Mouse (Mus musculus) small intestine, adult 2 months (tissue): ENCODE results near the gene Ear1. TPM values are rescaled to one million over a fixed set of nuclear protein-coding genes. Genes with fewer than 3 reads are reported as not detected.
"Not testable (repeated sequence)": the region's sequence is repeated elsewhere in the genome, so short reads cannot be mapped to it uniquely, and the experiment has no call there.

Experiments
- H3K27ac ChIP-seq: fragments of 200-500 bp; 2 replicates; pipeline ENCODE4 v1.5.1; 2012; ENCODE audit warnings: low read depth, low read length, control low read depth, inconsistent platforms; ENCODE audit not compliant: insufficient read depth
- H3K27me3 ChIP-seq: fragments of 200-500 bp; 2 replicates; pipeline ENCODE4 v1.6.1; 2012; ENCODE audit warnings: mild to moderate bottlenecking, moderate library complexity, low read length, inconsistent platforms; ENCODE audit not compliant: control insufficient read depth, insufficient read depth
- H3K36me3 ChIP-seq: fragments of 200-500 bp; 2 replicates; pipeline ENCODE4 v1.6.1; 2012; ENCODE audit warnings: mild to moderate bottlenecking, low read length, control low read depth, inconsistent platforms; ENCODE audit not compliant: control insufficient read depth, insufficient read depth
- H3K4me1 ChIP-seq: fragments of 200-500 bp; 2 replicates; pipeline ENCODE4 v1.6.1; 2012; ENCODE audit warnings: low read length, inconsistent platforms, mixed read lengths; ENCODE audit not compliant: control insufficient read depth, insufficient read depth, insufficient read length
- H3K4me3 ChIP-seq: fragments of 200-500 bp; 2 replicates; pipeline ENCODE4 v1.5.1; 2012; ENCODE audit warnings: low read depth, mild to moderate bottlenecking, control low read depth, inconsistent platforms, low read length, moderate library complexity
- CTCF ChIP-seq: fragments of 200-500 bp; IDR thresholded peaks from 2 replicates; pipeline ENCODE4 v1.5.1; 2012; ENCODE audit warnings: low read depth, mild to moderate bottlenecking, control low read depth, inconsistent platforms, low read length, moderate library complexity, mixed read lengths; ENCODE audit not compliant: insufficient replicate concordance, insufficient read length; ENCODE audit errors: extremely low read depth
- POLR2A ChIP-seq: fragments of 200-500 bp; IDR thresholded peaks from 2 replicates; pipeline ENCODE4 v1.6.1; 2012; ENCODE audit warnings: low read depth, mild to moderate bottlenecking, control low read depth, inconsistent platforms, low read length, moderate library complexity
- WGBS: fragments of 180-500 bp; shearing (Covaris S2); methylation state at CpG from one replicate; pipeline ENCODE4 v1.1.7; 2018; 5-methylcytosine and 5-hydroxymethylcytosine counted together
- polyA plus RNA-seq: library from polyadenylated mRNA; depleted of rRNA; stranded (reverse); fragments of >200 nt; gene quantifications from 2 replicates; pipeline ENCODE4 v1.2.3, GENCODE M21; 2012; rRNA removed

Gene Ear1
- polyA plus RNA-seq, 1 experiment, result not detected

DNA sequence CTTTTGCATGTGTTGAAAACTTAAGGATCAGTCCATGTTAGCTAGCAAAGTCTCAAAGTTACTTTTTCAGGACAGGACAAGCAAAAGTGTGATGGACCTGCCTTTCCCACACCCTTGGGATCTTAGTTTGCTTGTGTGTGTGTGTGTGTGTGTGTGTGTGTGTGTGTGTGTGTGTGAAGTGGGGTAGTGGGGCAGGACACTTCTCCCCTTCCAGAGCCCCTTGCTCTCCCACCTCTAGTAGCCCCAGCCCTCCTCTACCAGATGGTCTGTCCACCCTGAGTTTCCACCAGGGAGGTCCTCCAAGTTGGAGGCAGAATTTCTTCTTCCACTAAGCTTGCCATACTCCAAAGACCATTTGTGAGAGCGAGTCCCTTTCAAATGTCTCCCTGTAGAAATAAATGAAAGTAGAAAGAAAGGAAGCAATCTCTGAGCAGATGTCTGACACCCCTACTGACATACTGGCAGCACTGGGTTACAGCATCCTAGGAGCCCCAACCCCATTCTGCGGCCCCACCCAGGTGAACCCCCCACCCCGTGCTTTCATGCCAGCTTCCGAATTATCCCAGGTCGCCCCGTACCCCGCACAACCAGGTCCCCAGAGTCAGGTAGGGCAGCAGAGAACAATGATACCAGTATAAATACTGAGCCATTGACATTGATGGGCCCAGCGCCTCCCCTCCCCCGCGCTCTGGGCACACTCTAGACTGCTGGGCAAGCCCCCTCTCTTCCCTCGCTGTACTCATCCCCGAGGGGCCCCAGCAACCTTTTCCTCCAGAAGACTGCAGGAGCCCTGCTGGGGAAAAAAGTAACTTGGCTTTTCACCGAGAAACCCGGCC lies 79.0 kb downstream of the Ear1 start:
- WGBS, result 31% methylated on average over 14 of the region's 14 CpGs
- H3K4me3 ChIP-seq, result no peak overlapping the region
- H3K36me3 ChIP-seq, result no peaks in the 10 kb centered on the region
- H3K27me3 ChIP-seq, result no peaks in the 10 kb centered on the region
- TF ChIP-seq CTCF (no peak), POLR2A (no peak)
- no peaks in the 10 kb centered on the region for H3K4me1 ChIP-seq
- no peak overlapping the region for H3K27ac ChIP-seq

DNA sequence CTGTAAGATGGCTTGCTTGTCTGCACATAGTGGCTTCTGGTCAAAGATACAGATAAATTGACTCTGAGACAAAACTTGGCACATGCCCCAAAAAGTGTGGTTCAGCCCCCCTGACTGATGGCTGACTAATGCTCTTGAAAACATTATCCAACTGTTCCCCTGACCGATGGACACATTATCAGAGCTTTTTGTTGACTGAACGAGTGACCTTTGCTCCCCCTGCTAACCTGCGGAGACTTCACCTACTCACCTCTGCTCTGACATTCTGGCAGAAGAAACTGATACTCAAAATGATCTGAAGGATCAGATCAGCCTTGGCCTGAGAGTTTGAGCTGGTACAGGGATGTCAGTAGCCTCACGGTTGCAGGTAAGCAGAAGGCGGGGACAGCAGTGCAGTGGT lies 81.5 kb downstream of the Ear1 start:
- not testable (repeated sequence) for H3K4me1 ChIP-seq, H3K36me3 ChIP-seq, H3K27ac ChIP-seq, H3K27me3 ChIP-seq, H3K4me3 ChIP-seq
- WGBS, result 28% methylated on average over 5 of the region's 5 CpGs

DNA sequence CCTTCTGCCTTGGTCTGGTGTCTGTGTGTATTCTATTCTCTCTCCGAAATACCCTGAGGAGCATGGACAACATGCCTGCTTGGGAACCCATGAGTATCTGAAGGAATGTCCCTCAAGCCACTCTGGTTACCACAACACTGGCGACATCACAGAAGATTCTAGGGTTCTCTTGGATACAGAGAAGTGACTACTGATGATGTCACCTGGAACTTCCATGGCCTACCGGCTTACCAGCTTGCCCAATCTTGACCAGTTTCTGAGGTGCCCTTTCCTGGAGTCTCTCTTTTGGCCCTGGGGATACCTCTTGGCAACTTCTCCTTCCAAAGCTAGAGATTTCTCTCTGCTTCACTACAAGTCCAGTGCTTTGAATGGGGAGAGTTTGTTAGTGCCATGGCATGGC lies 90.7 kb downstream of the Ear1 start, which contains the start of gene Gm8180:
Gene Gm8180 (minus strand): TSS at position 101 of the 400 bp plus-strand sequence.
- not testable (repeated sequence) for H3K27me3 ChIP-seq, H3K36me3 ChIP-seq, H3K4me1 ChIP-seq, H3K27ac ChIP-seq, H3K4me3 ChIP-seq
- 83% methylated on average over 3 of the region's 3 CpGs for WGBS

Other genes with a start within 250 kb of the Ear1 start
- not detected in 2 replicates for gene Gm8165, start 198.3 kb downstream of the Ear1 start, polyA plus RNA-seq
- gene Gm7324, start 177.7 kb downstream of the Ear1 start, polyA plus RNA-seq, result not detected in 2 replicates
- gene Gm16506, start 148.0 kb downstream of the Ear1 start, polyA plus RNA-seq, result not detected in 2 replicates
- gene Gm6526, start 127.7 kb downstream of the Ear1 start, polyA plus RNA-seq, result not detected in 2 replicates
- not detected in 2 replicates for gene Gm8180, start 90.8 kb downstream of the Ear1 start, polyA plus RNA-seq
- not detected in 2 replicates for gene Ear10, start 48.0 kb upstream of the Ear1 start, polyA plus RNA-seq
- 0.08 and 0.15 TPM in 2 replicates for gene Gm8113, start 49.9 kb upstream of the Ear1 start, polyA plus RNA-seq
- gene Ang5, start 81.6 kb upstream of the Ear1 start, polyA plus RNA-seq, result not detected in 2 replicates
- gene Ang6, start 126.8 kb upstream of the Ear1 start, polyA plus RNA-seq, result not detected in 2 replicates
- gene Ear2, start 227.1 kb upstream of the Ear1 start, polyA plus RNA-seq, result 1.4 and 1.8 TPM in 2 replicates
- not detected in 2 replicates for gene Gm3327, start 248.3 kb upstream of the Ear1 start, polyA plus RNA-seq